Mouse (Mus musculus) bone marrow macrophage, adult 2 months (primary cell): ENCODE results near the gene Ceacam2.
"Not testable (repeated sequence)": the region's sequence is repeated elsewhere in the genome, so short reads cannot be mapped to it uniquely, and the experiment has no call there.

ENCODE experiments used
- CTCF ChIP-seq: IDR thresholded peaks from 2 replicates; pipeline ENCODE4 v1.5.1; 2012; ENCODE audit warnings: low read depth, mild to moderate bottlenecking, low read length, moderate library complexity
- POLR2A ChIP-seq: IDR thresholded peaks from 2 replicates; pipeline ENCODE4 v1.6.1; 2012; ENCODE audit warnings: mild to moderate bottlenecking, low read depth, low read length, borderline replicate concordance

DNA sequence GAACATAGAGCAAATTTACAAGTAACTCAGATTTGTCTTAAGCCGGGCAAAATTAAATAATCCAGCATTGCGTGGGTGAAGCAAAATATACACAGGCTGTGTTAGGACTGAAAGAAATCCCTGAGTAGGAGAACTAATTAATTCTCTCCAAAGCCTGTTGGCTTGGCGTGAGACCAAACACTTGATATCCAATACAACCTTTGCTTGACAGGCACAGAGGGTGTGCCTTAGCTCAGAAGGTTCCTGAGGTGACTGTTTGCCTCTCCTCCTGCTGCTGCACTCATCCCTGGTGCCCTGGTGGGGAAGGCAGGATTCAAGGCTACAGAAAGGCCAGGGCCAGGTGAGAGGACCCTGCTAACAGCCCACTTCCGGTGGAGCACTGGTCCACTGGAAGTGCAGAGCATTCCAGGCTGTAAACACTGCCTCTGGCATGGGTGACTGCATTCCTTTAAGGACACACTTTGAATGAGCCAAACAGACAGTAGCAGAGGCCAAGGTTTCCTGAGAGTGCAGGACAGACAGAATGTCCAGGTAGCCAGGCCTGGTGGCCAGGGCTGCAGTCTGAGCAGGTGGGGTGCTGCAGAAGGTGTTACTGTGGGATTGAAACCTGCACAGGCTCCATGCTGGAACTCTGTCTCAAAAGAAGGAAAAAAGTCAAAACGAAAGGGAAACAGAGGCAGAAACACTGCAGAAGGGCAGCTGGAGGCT is 23.4 kb downstream of the Ceacam2 start:
- TF ChIP-seq CTCF, POLR2A: not testable (repeated sequence)
